Mouse (Mus musculus): Measurements from ENCODE around the gene Gm12185. TPM values are rescaled to one million over a fixed set of nuclear protein-coding genes. Genes with fewer than 3 reads are reported as not detected.
A peak's percentile ranks its signal among the peaks of the same experiment; 100 is the strongest.

Gene Gm12185
- total and polyA plus RNA-seq, 2 experiments from 2014 or later, result not detected

- DNase-seq (ENCODE audit: low spot score) (peak; percentile 73), ATAC-seq (ENCODE audit: low FRiP score) (peak; percentile 62; the same call in 1 of the 2 replicates)
- H3K4me1 ChIP-seq (ENCODE audit: insufficient read depth, low read length), result no peaks in the 10 kb centered on the region
- H3K4me3 ChIP-seq (ENCODE audit: low read depth, low read length), result no peak overlapping the region
- no peak overlapping the region for H3K4me2 ChIP-seq (ENCODE audit: low read depth, low read length, poor library complexity, severe bottlenecking)
- H3K27ac ChIP-seq (ENCODE audit: low read depth, low read length), result no peak overlapping the region
- H3K27me3 ChIP-seq (ENCODE audit: insufficient read depth, low read length), result peaks cover 6% of the 10 kb centered on the region; the same call in 1 of the 2 replicates
- peak; percentile 90 for TF ChIP-seq CTCF (IDR thresholded peaks at IDR 0.05)
- no peaks in the 10 kb centered on the region for H3K9me3 ChIP-seq (ENCODE audit: low read length)
- no peak overlapping the region for H3K9ac ChIP-seq (replicated peaks; ENCODE audit: low read length, poor library complexity, severe bottlenecking)
- H3K36me3 ChIP-seq (ENCODE audit: insufficient read depth, low read length), result no peaks in the 10 kb centered on the region
- 1% methylated on average over 4 of the region's 4 CpGs for WGBS
Observed at GRCm38 (mm10) chr11:48874465-48874864, 117.6 kb downstream of the Gm12185 start.

GRCm38 (mm10) chr11:48873591-48874290 lies 118.3 kb downstream of the Gm12185 start:
- Histone ChIP-seq H3K9me3 (ENCODE audit: low read length) (no peaks in the 10 kb centered on the region), H3K9ac (replicated peaks; ENCODE audit: low read length, poor library complexity, severe bottlenecking) (no peak overlapping the region), H3K36me3 (ENCODE audit: insufficient read depth, low read length) (no peaks in the 10 kb centered on the region), H3K4me1 (ENCODE audit: insufficient read depth, low read length) (no peaks in the 10 kb centered on the region), H3K27me3 (ENCODE audit: insufficient read depth, low read length) (peaks cover 6% of the 10 kb centered on the region; the same call in 1 of the 2 replicates), H3K4me2 (ENCODE audit: low read depth, low read length, poor library complexity, severe bottlenecking) (no peak overlapping the region), H3K4me3 (ENCODE audit: low read depth, low read length) (no peak overlapping the region), H3K27ac (ENCODE audit: low read depth, low read length) (no peak overlapping the region)
- no peak for ATAC-seq (ENCODE audit: low FRiP score)
- no peak for TF ChIP-seq CTCF (IDR thresholded peaks at IDR 0.05)
- no peak for DNase-seq (ENCODE audit: low spot score)
- 76% methylated on average over 10 of the region's 10 CpGs for WGBS

- 88% methylated on average over 7 of the region's 7 CpGs for WGBS
- no peak overlapping the region for H3K9ac ChIP-seq (replicated peaks; ENCODE audit: low read length, poor library complexity, severe bottlenecking)
- no peak overlapping the region for H3K4me3 ChIP-seq (ENCODE audit: low read depth, low read length)
- H3K4me1 ChIP-seq (ENCODE audit: insufficient read depth, low read length), result no peaks in the 10 kb centered on the region
- peaks cover 6% of the 10 kb centered on the region; the same call in 1 of the 2 replicates for H3K27me3 ChIP-seq (ENCODE audit: insufficient read depth, low read length)
- H3K4me2 ChIP-seq (ENCODE audit: low read depth, low read length, poor library complexity, severe bottlenecking), result no peak overlapping the region
- no peak overlapping the region for H3K27ac ChIP-seq (ENCODE audit: low read depth, low read length)
- no peak for TF ChIP-seq CTCF (IDR thresholded peaks at IDR 0.05)
- no peak for DNase-seq (ENCODE audit: low spot score)
- H3K9me3 ChIP-seq (ENCODE audit: low read length), result no peaks in the 10 kb centered on the region
- no peak for ATAC-seq (ENCODE audit: low FRiP score)
- no peaks in the 10 kb centered on the region for H3K36me3 ChIP-seq (ENCODE audit: insufficient read depth, low read length)
Observed at GRCm38 (mm10) chr11:48872695-48873300, 119.2 kb downstream of the Gm12185 start.

- WGBS, result 12% methylated on average over 17 of the region's 17 CpGs
- no peaks in the 10 kb centered on the region for H3K36me3 ChIP-seq (ENCODE audit: insufficient read depth, low read length)
- ATAC-seq (ENCODE audit: low FRiP score), result peak; percentile 49; the same call in 1 of the 2 replicates
- H3K27me3 ChIP-seq (ENCODE audit: insufficient read depth, low read length), result peaks cover 6% of the 10 kb centered on the region; the same call in 1 of the 2 replicates
- no peaks in the 10 kb centered on the region for H3K4me1 ChIP-seq (ENCODE audit: insufficient read depth, low read length)
- peak overlapping the region; percentile 71 for H3K4me2 ChIP-seq (ENCODE audit: low read depth, low read length, poor library complexity, severe bottlenecking)
- TF ChIP-seq CTCF (IDR thresholded peaks at IDR 0.05), result no peak; the same call in 1 of the 2 replicates
- DNase-seq (ENCODE audit: low spot score), result peak; percentile 37
- H3K9me3 ChIP-seq (ENCODE audit: low read length), result no peaks in the 10 kb centered on the region
- no peak overlapping the region; the same call in 1 of the 2 replicates for H3K27ac ChIP-seq (ENCODE audit: low read depth, low read length)
- H3K4me3 ChIP-seq (ENCODE audit: low read depth, low read length), result peak overlapping the region; percentile 42
- H3K9ac ChIP-seq (replicated peaks; ENCODE audit: low read length, poor library complexity, severe bottlenecking), result peak overlapping the region; percentile 39; the same call in 1 of the 2 replicates
Observed at GRCm38 (mm10) chr11:48871817-48872541, 120.0 kb downstream of the Gm12185 start.

- H3K4me1 ChIP-seq (ENCODE audit: insufficient read depth, low read length), result no peaks in the 10 kb centered on the region
- H3K4me2 ChIP-seq (ENCODE audit: low read depth, low read length, poor library complexity, severe bottlenecking), result peak within 1 kb of the TSS; percentile 71
- H3K4me3 ChIP-seq (ENCODE audit: low read depth, low read length), result peak within 1 kb of the TSS; percentile 42
- 2% methylated on average over 19 of the region's 19 CpGs for WGBS
- DNase-seq (ENCODE audit: low spot score) (peak; percentile 51), ATAC-seq (ENCODE audit: low FRiP score) (peak; percentile 54)
- TF ChIP-seq CTCF (IDR thresholded peaks at IDR 0.05), result peak; percentile 35
- H3K36me3 ChIP-seq (ENCODE audit: insufficient read depth, low read length), result no peaks in the 10 kb centered on the region
- peak within 1 kb of the TSS; percentile 39 for H3K9ac ChIP-seq (replicated peaks; ENCODE audit: low read length, poor library complexity, severe bottlenecking)
- peaks cover 6% of the 10 kb centered on the region; the same call in 1 of the 2 replicates for H3K27me3 ChIP-seq (ENCODE audit: insufficient read depth, low read length)
- H3K27ac ChIP-seq (ENCODE audit: low read depth, low read length), result no peak within 1 kb of the TSS; the same call in 1 of the 2 replicates
- H3K9me3 ChIP-seq (ENCODE audit: low read length), result no peaks in the 10 kb centered on the region
Observed at GRCm38 (mm10) chr11:48871201-48871772, 120.7 kb downstream of the Gm12185 start, which contains the start of gene Irgm1. Gene Irgm1 (minus strand): TSS chr11:48871683.

All from midbrain, postnatal 0 days (tissue).